Mouse (Mus musculus) thymus, postnatal 0 days (tissue): Measurements from ENCODE around the gene Tll1. TPM values are rescaled to one million over a fixed set of nuclear protein-coding genes. Genes with fewer than 3 reads are reported as not detected.
"Not testable (repeated sequence)": the region's sequence is repeated elsewhere in the genome, so short reads cannot be mapped to it uniquely, and the experiment has no call there.

Experiments
- DNase-seq: peaks from one replicate; pipeline ENCODE4 v3.0.0-alpha.2; 2015; ENCODE audit warnings: low spot score
- polyA plus RNA-seq: library from polyadenylated mRNA; unstranded; fragments of >200 nt; fragmentation: Nextera tagmentation; extraction: Ambion mirVana; gene quantifications from 2 replicates; pipeline ENCODE4 v1.2.1, GENCODE M21; 2015

The Tll1 gene
- polyA plus RNA-seq, 1 experiment from 2014 or later: 0.13 TPM

DNA sequence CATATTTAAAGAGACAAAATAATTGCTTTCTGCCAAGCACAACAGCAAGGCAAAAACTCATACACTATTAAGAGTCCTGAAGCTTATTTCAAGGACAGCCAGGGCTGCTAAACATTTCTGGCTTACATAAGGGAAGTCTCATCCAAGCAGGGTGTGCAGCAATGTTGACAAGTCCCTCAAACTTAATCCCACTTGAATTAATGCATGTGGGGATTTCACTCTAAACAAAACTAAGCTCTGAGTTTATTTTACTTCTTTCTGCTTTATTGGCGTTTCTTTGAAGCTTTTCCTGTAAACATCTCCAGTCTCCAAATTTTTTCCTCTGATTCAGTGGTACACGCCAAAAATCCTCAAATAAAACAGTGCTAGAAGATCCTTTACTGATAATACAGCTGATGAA is 146.2 kb downstream of the Tll1 start:
- no peak for DNase-seq

DNA sequence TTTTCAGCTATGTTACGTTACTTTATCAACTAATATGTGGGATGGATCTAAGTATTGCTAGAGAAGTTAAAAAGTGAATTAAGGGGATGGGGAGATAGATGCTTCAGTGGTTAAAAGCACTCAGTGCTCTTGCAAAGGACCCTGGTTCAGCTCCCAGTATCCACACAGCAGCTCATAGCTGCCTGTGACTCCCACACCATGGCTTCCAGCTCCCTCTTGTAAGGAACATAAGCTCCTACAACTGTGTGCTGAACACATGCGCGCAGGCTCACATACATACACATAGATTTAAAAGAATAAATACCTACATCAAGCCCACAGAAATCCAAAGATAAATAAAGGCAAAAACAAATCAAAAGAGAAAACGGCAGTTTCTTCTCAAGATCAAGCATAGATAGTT is 148.5 kb downstream of the Tll1 start:
- no peak for DNase-seq

DNA sequence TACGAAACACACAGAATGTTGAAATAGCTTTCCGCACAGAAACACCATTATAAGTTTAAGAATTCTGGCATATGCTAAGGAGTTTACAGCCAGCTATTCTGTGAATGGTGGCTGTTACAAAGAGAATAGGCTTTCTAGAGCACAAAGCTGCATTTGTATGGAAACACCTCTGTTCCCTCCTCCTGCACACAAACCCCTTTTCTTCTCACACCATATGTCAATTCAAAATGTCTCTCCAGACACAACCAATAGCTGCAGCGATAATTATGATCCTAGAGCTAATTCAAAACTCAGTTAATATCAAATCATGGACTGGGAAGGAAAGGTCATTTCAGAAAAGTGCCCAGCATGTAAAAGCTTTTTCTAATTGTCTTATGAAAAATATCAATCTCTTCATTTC is 157.5 kb downstream of the Tll1 start:
- DNase-seq: no peak

DNA sequence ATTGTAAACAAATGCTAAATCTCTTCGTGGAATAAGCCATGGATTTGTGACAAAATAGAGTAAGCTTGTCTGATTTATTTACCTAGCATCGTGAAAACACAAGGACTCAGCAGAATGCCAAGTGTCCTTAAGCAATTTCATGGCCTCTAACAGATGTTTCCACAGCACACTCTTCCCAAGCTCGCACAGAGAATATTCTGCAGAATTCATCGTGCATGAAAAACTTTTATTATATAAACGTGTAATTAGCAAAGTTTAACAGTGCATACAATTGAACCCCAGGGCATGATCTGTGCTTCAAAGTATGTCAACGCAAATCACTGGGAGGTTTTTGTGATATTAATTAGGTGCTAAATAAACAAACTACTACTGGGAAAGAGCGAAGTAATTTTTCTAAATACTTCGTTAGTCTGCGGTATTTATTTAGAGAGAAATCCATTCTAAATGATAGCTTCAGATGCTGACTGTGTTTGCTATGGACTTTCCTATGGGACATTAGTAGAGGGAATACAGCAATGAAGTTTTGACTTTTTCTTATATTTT is 158.0 kb downstream of the Tll1 start:
- no peak for DNase-seq

DNA sequence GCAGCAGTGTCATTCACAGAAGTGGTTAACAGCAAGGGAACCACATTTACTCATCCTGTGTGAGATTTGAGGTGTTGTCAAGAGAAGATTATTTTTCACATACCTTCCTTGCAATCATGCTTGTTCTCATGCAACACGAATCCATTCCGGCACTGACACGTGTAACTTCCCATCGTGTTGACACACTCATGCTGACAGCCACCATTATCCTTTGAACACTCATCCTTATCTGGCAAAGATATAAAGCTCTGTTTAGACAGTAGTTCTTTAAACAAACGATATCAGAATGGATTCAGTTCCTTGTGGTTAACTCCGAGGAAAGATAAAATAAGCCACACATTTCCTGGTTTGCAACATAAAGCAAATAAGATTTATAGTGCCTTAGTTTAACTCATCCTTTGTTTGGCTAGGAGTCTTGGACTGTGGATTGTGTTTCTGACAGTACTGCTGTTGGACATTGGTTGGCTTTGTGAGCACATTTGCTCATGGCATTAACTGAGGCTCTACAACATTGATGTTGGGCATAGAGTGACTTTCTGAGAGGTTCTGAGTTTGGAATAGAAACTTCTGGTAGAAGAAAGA is 164.7 kb downstream of the Tll1 start:
- no peak for DNase-seq

DNA sequence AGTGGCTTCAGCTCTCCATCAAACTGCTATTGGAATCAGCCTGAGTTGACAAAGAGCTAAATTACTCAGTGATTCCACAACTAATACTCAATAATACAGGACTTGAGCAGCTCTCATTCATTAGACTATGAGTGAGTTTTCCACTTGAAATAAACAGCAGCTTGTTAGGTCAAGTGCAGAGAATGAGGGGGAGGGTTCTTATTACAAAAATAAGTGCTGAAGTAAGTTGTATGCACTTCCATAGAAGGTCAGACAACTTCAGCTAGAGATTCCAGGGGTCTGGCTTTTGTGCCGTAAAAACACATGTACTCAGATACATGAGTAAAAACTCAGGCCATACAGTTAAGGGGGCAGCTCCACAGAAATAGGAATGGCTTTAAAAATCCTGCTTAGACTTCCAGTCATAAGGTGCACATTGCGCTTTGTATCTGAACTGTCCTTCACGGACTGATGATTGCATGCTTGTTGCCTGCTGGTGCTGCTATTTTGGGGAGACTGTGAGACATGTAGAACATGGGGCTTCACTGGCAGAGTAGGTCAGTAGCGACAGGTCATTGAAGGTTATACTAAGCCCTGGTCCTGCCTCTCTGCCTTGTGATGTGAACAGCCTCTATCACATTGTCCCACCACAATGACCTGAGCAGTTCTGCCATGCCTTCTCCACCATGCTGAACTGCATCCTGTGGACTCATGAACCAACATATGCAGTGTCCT is 175.2 kb downstream of the Tll1 start:
- no peak for DNase-seq

DNA sequence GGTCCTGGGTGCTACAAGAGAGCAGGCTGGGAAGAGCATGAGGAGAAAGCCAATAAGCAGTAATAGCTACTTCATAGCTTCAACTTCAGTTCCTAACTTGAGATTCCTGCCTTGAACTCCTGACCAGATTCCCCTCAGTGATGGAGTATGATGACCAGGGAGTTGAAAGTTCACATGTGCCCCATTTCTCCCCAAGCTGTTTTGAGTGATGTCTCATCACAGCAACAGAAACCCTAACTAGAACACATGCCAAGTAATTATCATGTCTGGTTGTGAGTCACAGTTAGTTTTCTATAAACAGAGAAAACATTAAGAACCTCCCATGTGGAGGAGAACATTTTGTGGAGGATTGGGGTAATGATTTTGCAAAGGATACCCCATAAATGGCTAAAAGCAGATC is 176.0 kb downstream of the Tll1 start:
- DNase-seq: no peak

DNA sequence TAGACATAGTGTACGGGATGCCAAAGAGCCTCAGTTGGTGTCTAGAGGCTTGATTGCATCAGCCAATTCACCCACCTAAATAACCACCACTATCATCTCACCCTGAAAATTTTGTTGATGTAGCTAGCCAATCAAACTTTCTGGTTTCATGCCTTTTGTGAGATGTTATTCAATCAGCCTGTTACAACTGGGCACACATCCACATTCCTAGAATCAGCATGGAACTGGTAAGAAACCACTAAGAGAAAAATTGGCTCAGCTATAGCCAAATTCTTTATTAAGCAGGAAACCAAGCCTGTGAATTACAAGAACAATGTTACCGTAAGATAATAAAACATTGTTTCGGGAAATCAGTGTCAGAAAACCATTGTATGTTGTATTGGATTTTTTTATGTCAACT is 176.5 kb downstream of the Tll1 start:
- no peak for DNase-seq

DNA sequence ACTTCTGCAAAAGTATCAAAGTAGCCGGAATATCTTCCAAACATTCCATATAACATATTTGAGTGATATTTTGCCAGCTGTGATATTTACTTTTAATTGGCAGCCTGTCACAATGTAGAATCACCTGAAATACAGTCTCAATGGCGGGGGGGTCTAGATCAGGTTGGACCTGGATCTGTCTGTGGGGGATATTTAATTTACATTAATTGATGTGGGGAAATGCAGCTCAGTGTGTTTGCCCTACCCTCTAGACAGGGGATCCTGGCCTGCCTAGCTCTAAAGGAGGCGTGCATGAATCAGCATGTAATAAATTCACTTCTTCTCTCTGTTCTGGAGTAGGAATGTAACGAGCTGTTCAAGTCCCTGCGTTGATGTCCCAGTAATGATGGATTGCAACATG is 181.7 kb downstream of the Tll1 start:
- DNase-seq: no peak

DNA sequence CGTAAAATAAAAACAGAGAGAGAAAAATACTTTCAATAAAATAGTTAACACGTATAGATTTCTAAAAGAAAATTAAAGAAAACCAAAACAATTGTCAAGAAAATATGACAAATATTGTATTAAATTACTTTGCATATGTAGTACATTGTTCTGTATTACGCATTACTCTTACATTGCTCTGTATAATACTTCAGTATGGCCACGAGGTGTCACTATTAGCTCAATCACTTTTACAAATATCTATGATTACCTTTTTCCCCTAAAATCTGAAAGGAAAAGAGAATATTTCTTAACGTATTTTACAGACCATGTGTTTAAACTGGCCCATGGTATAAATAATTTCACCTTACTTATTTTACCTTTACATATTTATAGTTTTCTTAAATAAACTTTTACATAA is 182.5 kb downstream of the Tll1 start:
- no peak for DNase-seq

DNA sequence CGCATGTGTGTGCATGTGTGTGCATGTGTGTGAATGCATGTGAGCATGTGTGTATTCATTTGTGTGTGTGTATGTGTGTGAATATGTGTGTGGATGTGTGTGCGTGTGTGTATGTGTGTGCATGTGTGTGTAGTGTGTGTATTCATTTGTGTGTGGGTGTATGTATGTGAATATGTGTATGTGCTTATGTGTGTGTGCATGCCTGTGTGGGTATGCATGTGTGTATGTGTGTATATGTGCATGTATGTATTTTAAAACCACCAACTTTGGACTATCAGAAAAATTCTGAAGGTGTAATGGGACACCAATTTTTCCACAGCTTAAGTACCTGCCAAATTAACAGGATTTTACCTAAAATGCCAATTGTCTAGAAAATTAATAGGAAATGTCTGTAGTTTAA is 183.0 kb downstream of the Tll1 start:
- DNase-seq: no peak

DNA sequence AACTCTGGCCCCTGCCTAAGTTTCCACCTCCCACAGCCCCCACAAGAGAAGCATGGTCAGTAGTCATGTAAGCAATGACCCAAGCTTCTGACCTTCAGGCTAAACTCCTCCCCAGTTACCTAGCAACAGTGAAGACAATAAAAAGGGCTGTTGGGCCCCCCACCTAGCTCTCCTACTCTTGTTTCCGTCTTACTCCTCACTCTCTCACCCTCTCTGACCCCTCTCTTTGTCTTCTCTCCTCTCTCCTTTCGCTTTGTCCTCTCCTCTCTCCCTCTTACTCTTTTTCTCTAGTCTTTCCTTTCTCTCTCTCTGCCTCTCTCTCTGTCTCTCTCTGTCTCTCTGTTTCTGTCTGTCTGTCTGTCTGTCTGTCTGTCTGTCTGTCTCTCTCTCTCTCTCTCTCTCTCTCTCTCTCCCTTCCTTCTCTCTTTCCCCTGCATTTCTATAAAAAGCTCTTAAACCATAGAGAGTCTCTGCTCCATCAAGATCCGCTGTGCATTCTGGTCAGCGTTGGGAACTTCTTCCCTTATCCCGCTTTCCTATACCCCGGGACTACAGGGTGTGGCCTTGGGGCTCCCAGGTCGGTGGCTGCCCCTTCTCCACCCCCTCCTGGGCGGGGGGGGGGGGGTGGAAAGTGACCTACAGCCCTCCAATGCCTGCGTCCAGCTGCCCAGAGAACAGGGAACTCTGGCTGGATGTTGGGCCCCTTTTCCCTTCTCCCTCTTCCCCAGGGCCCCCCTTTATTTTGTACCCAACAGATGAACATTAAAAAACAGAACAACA is 235.3 kb downstream of the Tll1 start:
- DNase-seq: not testable (repeated sequence)
